Mouse (Mus musculus): ENCODE measurements around the gene Gm1979.
"Not testable (repeated sequence)": the region's sequence is repeated elsewhere in the genome, so short reads cannot be mapped to it uniquely, and the experiment has no call there.

- TF ChIP-seq MAX (IDR thresholded peaks at IDR 0.05; ENCODE audit: low read length); UBTF (IDR thresholded peaks at IDR 0.05; ENCODE audit: borderline replicate concordance, insufficient read depth, low read depth, low read length); POLR2A (IDR thresholded peaks at IDR 0.05; ENCODE audit: control insufficient read depth in 1 of 2, insufficient read depth in 1 of 2, low read depth in 1 of 2, low read length in 2 of 2, poor library complexity in 1 of 2); TAL1 (IDR thresholded peaks at IDR 0.05; ENCODE audit: low read length): not testable (repeated sequence)
Observed at GRCm38 (mm10) chr5:26039458-26039857, 34.9 kb upstream of the Gm1979 start, which contains the start of gene Speer4a.

Measured in MEL (cell line).